Mouse (Mus musculus) midbrain, embryonic 13.5 days (tissue): ENCODE measurements around the gene Polr3gl. TPM values are rescaled to one million over a fixed set of nuclear protein-coding genes. Genes with fewer than 3 reads are reported as not detected.

Experiments
- ATAC-seq: fragments of 200-750 bp; cut with Nextera tagmentation; 2 replicates; pipeline ENCODE4 v1.8.0; 2017; ENCODE audit warnings: mild to moderate bottlenecking, moderate TSS enrichment, moderate library complexity
- H3K27ac ChIP-seq: fragments of 300-500 bp; sonication (generic); 2 replicates; pipeline ENCODE4 v1.5.1; 2015; ENCODE audit warnings: inconsistent platforms, mild to moderate bottlenecking, moderate library complexity
- H3K27me3 ChIP-seq: fragments of 300-500 bp; sonication (generic); 2 replicates; pipeline ENCODE4 v1.6.1; 2015; ENCODE audit warnings: mild to moderate bottlenecking, inconsistent platforms
- H3K36me3 ChIP-seq: fragments of 300-500 bp; sonication (generic); 2 replicates; pipeline ENCODE4 v1.6.1; 2015; ENCODE audit warnings: mild to moderate bottlenecking, inconsistent platforms
- H3K4me1 ChIP-seq: fragments of 300-500 bp; sonication (generic); replicated peaks from 2 replicates; pipeline ENCODE4 v1.6.1; 2015; ENCODE audit warnings: inconsistent platforms
- H3K4me2 ChIP-seq: fragments of 300-500 bp; sonication (generic); replicated peaks from 2 replicates; pipeline ENCODE4 v1.6.1; 2015; ENCODE audit warnings: moderate library complexity, mild to moderate bottlenecking, inconsistent platforms
- H3K4me3 ChIP-seq: fragments of 300-500 bp; sonication (generic); replicated peaks from 2 replicates; pipeline ENCODE4 v1.5.1; 2015; ENCODE audit warnings: mild to moderate bottlenecking, inconsistent platforms
- H3K9ac ChIP-seq: fragments of 300-500 bp; sonication (generic); replicated peaks from 2 replicates; pipeline ENCODE4 v1.6.1; 2015; ENCODE audit warnings: mild to moderate bottlenecking, inconsistent platforms
- H3K9me3 ChIP-seq: fragments of 300-500 bp; sonication (generic); 2 replicates; pipeline ENCODE4 v1.6.1; 2016; ENCODE audit warnings: mild to moderate bottlenecking, inconsistent platforms
- whole genome bisulfite sequencing: fragments of 180-500 bp; shearing (Covaris S2); methylation state at CpG from one replicate; pipeline ENCODE4 v1.1.7; 2015; 5-methylcytosine and 5-hydroxymethylcytosine counted together
- polyA plus RNA-seq: library from polyadenylated mRNA; unstranded; fragments of >200 nt; fragmentation: Nextera tagmentation; extraction: Ambion mirVana; gene quantifications from 2 replicates; pipeline ENCODE4 v1.2.1, GENCODE M21; 2015

Polr3gl gene
- polyA plus RNA-seq, 1 experiment from 2014 or later: 42.0 TPM

DNA sequence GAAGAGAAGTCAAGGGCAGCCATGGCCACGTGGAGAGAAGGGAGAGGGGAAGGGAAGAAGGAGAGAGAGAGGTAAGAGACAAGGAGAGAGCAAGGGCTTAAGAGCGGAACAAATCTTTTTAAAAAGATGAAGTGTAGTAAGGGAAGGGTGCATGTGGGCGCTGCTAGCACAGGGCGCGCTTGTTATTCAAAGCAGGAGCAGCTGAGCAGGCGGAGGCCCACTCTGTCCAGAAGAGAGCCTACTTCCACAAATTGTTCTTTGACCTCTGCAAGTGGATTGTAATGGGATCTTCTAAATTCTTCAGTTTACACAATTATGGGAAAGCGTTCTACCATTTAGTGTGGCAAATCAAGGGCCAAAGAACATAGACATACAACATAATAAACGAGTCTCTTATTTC lies 25.4 kb downstream of the Polr3gl start:
- no peaks in the 10 kb centered on the region for H3K36me3 ChIP-seq
- ATAC-seq: no peak
- H3K4me2 ChIP-seq: no peak overlapping the region
- no peak overlapping the region for H3K9ac ChIP-seq
- H3K4me1 ChIP-seq: no peaks in the 10 kb centered on the region
- no peak overlapping the region for H3K4me3 ChIP-seq
- H3K9me3 ChIP-seq: no peaks in the 10 kb centered on the region
- no peaks in the 10 kb centered on the region for H3K27me3 ChIP-seq
- no peak overlapping the region for H3K27ac ChIP-seq
- WGBS: 64% methylated on average over 8 of the region's 8 CpGs

DNA sequence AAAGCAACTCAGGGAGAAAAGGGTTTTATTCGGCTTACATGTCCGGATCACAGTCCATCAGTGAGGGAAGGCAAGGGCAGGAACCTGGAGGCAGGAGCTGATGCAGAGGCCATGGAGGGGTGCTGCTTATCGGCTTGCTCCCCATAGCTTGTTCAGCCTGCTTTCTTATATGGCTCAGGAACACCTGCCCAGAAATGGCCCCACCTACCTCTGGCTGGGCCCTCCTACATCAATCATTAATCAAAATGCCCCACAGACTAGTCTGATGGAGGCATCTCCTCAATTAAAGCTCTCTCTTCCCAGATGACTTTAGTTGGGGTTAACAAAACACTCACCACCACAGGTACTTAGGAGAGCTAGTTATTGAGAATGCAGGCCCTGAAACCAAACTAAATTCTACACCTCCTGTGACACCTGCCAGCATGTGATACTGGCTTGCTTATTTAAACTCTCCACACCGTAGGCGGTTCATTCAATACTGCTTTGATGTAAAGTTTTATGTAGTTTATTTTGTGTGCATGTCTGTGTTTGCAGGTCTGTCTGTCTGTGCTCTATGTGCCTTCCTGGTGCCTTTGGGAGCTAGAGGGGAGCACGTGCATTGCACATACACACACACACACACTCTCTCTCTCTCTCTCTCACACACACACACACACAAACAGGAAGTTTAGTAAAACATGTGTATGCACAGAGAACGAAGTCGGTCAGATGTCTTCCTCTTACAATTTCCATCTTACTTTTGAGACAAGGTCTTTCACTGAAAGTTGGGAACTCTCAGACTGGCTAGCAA lies 27.1 kb downstream of the Polr3gl start:
- no peaks in the 10 kb centered on the region for H3K27me3 ChIP-seq
- WGBS: 82% methylated on average over 8 of the region's 8 CpGs
- no peak overlapping the region for H3K4me3 ChIP-seq
- ATAC-seq: no peak
- H3K4me1 ChIP-seq: 0 out of 2 replicates have a peak, but pooled peaks cover 1% of the 10 kb centered on the region
- no peak overlapping the region for H3K4me2 ChIP-seq
- H3K27ac ChIP-seq: no peak overlapping the region
- H3K9ac ChIP-seq: no peak overlapping the region
- no peaks in the 10 kb centered on the region for H3K9me3 ChIP-seq
- H3K36me3 ChIP-seq: no peaks in the 10 kb centered on the region

DNA sequence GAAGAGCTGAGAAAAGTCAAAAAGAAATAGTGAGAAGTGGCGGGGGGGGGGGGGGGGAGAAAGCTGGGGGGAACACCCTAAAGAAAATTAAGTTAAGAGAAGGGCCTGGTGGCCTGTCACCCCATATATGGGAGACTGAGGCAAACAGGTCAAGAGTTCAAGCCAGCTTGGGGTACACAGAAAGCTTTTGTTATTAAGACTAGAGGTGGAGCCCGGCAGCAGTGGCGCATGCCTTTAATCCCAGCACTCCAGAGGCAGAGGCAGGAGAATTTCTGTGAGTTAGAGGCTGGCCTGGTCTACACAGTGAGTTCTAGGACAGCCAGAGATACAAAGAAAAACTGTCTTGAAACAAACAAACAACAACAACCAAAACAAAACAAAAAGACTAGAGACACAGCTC lies 28.9 kb downstream of the Polr3gl start:
- no peak overlapping the region for H3K4me3 ChIP-seq
- H3K36me3 ChIP-seq: peaks cover 14% of the 10 kb centered on the region
- no peaks in the 10 kb centered on the region for H3K9me3 ChIP-seq
- H3K4me1 ChIP-seq: peaks cover 17% of the 10 kb centered on the region
- no peaks in the 10 kb centered on the region for H3K27me3 ChIP-seq
- 87% methylated on average over 3 of the region's 3 CpGs for WGBS
- no peak for ATAC-seq
- H3K9ac ChIP-seq: no peak overlapping the region
- no peak overlapping the region for H3K4me2 ChIP-seq
- no peak overlapping the region for H3K27ac ChIP-seq

DNA sequence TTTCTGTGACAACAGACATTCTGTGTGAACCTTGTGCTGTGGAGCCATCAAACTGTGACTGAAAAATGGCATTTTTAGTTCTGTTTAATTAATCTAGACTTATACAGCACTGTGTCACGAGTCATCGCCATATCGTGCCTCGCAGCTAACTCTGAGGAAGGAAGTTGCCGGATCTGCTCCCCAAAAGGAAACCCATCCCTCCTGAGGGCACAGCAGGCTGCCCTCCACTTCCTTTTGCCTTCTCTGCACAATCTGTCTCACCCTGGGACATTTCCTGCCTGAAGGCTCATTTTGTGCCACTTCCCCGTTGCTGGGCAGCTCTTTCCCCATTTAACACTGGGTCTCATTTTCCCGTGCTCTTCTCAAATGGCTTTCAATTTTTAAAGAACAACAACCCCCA lies 29.3 kb downstream of the Polr3gl start:
- Histone ChIP-seq H3K27me3 (no peaks in the 10 kb centered on the region), H3K9ac (no peak overlapping the region), H3K27ac (no peak overlapping the region), H3K4me2 (no peak overlapping the region), H3K36me3 (peaks cover 19% of the 10 kb centered on the region), H3K9me3 (no peaks in the 10 kb centered on the region), H3K4me3 (no peak overlapping the region), H3K4me1 (peaks cover 22% of the 10 kb centered on the region)
- 82% methylated on average over 7 of the region's 7 CpGs for WGBS
- no peak for ATAC-seq

DNA sequence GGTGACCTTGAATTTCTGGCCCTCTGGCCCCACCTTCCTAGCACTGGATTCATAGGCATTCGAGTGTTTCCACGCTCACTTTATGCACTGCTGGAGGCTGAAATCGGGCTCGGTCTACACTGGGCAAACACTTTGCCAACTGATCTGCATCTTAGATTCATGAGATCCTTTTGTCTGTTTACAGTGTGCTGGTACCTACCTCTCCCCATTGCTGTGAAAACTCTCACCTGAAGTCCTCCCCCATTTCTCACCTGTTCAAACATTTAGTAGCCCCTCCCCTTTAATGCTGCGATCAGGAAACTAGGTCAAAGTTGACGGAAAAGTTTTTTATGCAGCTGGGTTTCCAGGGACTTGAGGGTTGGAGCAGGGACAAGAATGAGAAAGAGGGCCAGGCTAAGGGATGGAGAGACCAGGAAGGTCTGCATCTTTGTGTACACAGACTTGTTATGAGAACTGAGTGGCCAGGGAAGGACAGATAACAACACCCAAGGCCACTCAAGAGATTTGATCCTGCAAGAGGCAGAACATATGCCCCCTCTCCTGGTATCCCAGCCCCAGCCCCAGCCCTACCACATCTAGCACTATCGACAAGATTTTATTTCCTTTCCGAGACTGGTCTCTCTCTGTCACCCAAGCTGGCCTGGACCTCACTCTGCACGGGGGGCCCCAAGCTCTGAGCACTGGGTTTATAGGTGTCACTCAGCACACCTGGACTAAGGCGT lies 29.9 kb downstream of the Polr3gl start:
- no peak overlapping the region for H3K4me3 ChIP-seq
- no peaks in the 10 kb centered on the region for H3K27me3 ChIP-seq

DNA sequence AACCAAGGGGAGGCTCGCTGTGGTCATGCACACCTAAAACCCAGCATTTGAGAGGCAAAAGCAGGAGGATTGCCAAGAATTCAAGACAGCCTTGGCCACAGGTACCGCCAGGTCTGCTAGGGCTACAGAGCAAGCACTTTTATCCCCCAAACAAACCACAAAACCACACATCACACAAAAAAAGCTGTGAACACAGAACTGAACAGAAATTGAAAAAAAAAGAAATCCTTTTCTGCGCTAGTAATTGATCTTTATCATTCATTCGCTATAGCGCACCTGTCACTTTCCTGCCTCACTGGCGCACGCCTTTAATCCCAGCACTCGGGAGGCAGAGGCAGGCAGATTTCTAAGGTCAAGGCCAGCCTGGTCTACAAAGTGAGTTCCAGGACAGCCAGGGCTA lies 30.7 kb downstream of the Polr3gl start:
- H3K4me3 ChIP-seq: no peak overlapping the region
- H3K9me3 ChIP-seq: no peaks in the 10 kb centered on the region
- peaks cover 34% of the 10 kb centered on the region for H3K4me1 ChIP-seq
- no peaks in the 10 kb centered on the region for H3K27me3 ChIP-seq
- ATAC-seq: no peak
- H3K4me2 ChIP-seq: no peak overlapping the region
- H3K9ac ChIP-seq: no peak overlapping the region
- no peak overlapping the region for H3K27ac ChIP-seq
- H3K36me3 ChIP-seq: peaks cover 21% of the 10 kb centered on the region
- 93% methylated on average over 8 of the region's 8 CpGs for WGBS

More for the DNA sequence above, 29.9 kb downstream of the Polr3gl start:
- peaks cover 27% of the 10 kb centered on the region for H3K4me1 ChIP-seq
- no peak overlapping the region for H3K4me2 ChIP-seq
- WGBS: 83% methylated on average over 10 of the region's 10 CpGs
- H3K27ac ChIP-seq: no peak overlapping the region
- ATAC-seq: no peak
- no peak overlapping the region for H3K9ac ChIP-seq
- H3K9me3 ChIP-seq: no peaks in the 10 kb centered on the region
- peaks cover 21% of the 10 kb centered on the region for H3K36me3 ChIP-seq

DNA sequence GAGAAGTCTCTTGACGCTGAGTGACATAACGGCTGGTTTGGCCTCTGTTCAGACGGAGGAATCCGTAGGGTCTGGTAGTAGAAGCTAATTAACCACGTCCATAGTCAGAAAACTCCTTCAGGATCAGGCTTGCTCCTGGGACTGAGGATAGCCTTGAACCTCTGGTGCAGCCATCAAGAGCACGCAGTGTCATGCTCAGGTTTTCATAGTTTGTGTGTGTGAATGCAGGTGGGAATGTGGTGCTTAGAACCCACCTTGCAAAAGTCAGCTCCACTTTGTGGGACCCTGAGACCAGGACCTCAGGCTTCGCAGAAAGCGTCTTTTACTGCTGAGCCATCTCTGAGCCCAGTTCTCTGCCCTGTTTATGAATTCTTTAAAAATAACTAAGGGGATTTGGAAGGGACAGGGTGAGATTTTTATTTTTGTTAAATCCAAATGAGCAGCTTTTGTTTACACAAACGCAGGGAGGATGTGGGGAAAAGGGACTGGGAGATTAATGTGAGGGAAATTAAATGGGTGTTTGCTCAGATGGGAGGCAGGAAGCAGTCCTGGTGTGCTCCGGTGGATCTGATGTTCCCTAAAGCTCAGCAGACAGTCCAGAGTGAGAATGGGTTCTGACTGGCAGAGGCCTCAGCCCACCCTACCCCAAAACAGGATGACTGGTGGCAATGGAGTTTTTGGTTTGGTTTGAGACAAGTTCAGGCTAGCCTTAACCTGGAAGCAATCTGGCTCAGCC lies 31.9 kb downstream of the Polr3gl start:
- no peak overlapping the region for H3K4me2 ChIP-seq
- WGBS: 61% methylated on average over 10 of the region's 10 CpGs
- no peak for ATAC-seq

DNA sequence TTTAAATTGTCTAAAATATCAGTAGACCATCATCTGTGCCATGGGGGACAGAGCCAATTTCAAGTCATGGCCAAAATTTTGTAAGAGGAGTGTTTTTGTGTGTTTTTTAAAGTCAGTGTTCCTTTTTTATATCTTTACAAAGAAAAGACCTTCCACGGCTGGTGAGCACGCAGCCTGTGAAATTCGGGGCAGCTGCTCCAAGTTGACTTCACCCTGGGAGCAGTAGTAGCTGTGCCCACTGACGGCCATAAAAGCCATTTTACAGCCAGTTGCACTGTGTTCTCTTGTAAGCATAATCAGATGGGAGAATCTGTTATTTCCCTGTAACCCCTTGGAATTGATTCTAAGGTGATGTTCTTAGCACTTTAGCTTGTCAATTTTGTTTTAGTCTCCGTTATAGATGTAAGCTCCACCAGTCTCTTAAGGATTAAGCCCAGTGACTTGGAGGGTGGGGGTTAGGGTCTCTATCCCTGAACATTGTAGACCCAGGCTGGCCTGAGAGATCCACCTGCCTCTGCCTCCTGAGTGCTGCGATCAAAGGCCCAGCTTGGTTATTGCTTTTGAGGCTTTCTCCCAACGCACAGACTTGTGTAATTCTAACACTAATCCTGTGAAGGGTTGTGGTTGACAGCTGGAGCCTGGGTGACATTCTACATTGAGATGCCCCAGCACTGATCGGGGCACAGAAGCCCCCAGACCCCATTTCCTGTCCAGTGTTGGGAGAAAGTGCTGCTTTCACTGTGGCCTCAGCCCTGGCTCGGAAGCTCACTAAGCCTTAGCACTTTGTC lies 32.9 kb downstream of the Polr3gl start:
- Histone ChIP-seq H3K36me3 (peaks cover 21% of the 10 kb centered on the region), H3K4me1 (peaks cover 44% of the 10 kb centered on the region), H3K9ac (peak overlapping the region; percentile 43; the same call in 1 of the 2 replicates), H3K4me2 (peak overlapping the region; percentile 82), H3K27ac (no peak overlapping the region), H3K27me3 (no peaks in the 10 kb centered on the region), H3K4me3 (peak overlapping the region; percentile 60), H3K9me3 (no peaks in the 10 kb centered on the region)
- ATAC-seq: no peak
- 90% methylated on average over 9 of the region's 9 CpGs for WGBS

More for the DNA sequence above, 31.9 kb downstream of the Polr3gl start:
- no peak overlapping the region for H3K27ac ChIP-seq
- no peak overlapping the region for H3K4me3 ChIP-seq
- peaks cover 35% of the 10 kb centered on the region for H3K4me1 ChIP-seq
- peaks cover 21% of the 10 kb centered on the region for H3K36me3 ChIP-seq
- no peaks in the 10 kb centered on the region for H3K9me3 ChIP-seq
- no peak overlapping the region for H3K9ac ChIP-seq
- no peaks in the 10 kb centered on the region for H3K27me3 ChIP-seq

DNA sequence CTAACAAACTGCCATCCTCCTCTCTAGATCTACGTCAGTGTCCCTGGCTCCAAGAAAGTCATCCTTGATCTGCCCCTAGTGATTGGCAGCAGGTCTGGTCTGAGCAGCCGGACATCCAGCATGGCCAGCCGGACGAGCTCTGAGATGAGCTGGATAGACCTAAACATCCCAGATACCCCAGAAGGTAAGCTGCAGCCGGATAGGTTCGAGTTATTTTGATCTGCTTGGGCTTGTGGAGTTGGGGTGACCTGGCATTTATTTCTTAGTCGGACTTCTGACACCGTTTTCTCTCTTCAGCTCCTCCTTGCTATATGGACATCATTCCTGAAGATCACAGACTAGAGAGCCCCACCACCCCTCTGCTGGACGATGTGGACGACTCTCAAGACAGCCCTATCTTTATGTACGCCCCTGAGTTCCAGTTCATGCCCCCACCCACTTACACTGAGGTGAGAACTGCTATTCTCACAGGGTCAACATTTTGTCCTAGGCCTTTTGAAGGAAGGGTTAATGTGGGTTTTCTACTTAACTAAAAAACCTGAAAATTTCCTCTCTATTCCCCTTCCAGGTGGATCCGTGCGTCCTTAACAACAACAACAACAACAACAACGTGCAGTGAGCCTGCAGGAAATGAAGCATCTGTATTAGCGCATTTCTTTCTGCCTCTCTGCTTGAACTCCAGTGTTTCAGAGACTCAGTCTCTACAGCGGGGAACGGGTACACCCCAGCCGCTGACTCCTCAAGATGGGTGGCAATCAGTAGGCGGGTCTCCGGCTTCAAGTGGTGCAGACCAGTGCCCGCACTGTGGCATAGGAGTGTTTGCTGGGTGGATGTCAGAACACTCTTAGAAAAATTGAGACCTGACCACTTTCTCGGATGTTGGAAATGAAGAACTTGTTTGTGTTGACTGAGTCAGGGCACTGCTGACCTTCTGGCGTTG lies 33.8 kb downstream of the Polr3gl start:
- WGBS: 90% methylated on average over 23 of the region's 23 CpGs
- H3K9ac ChIP-seq: peak overlapping the region; percentile 57
- no peak for ATAC-seq
- H3K4me2 ChIP-seq: peak overlapping the region; percentile 82
- no peak overlapping the region for H3K27ac ChIP-seq
- H3K36me3 ChIP-seq: peaks cover 21% of the 10 kb centered on the region
- peak overlapping the region; percentile 60 for H3K4me3 ChIP-seq
- no peaks in the 10 kb centered on the region for H3K9me3 ChIP-seq
- H3K4me1 ChIP-seq: peaks cover 50% of the 10 kb centered on the region
- H3K27me3 ChIP-seq: no peaks in the 10 kb centered on the region

DNA sequence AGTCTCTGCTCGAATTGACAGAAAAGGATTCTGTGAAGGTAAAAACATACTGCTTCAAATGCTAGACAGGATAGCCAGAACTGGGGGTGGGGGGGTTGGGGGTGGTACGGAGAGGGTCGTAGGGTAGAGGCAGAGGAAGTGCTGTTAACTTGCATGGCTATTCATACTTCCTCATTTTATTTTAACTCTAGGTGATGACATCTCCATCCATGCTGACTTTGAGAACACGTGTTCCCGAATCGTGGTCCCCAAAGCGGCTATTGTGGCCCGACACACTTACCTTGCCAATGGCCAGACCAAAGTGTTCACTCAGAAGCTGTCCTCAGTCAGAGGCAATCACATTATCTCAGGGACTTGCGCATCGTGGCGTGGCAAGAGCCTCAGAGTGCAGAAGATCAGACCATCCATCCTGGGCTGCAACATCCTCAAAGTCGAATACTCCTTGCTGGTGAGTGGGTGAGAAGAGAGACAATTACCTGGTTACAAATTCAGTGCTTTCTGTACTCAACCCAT lies 34.5 kb downstream of the Polr3gl start:
- peak overlapping the region; percentile 82 for H3K4me2 ChIP-seq
- peaks cover 21% of the 10 kb centered on the region for H3K36me3 ChIP-seq
- H3K9me3 ChIP-seq: no peaks in the 10 kb centered on the region
- H3K4me1 ChIP-seq: peaks cover 53% of the 10 kb centered on the region
- no peak overlapping the region for H3K27ac ChIP-seq
- no peaks in the 10 kb centered on the region for H3K27me3 ChIP-seq
- no peak for ATAC-seq
- 90% methylated on average over 12 of the region's 12 CpGs for WGBS
- H3K9ac ChIP-seq: peak overlapping the region; percentile 57
- peak overlapping the region; percentile 60 for H3K4me3 ChIP-seq
